Mouse (Mus musculus): ENCODE measurements around the gene Olfr904. TPM values are rescaled to one million over a fixed set of nuclear protein-coding genes. Genes with fewer than 3 reads are reported as not detected.
"Not testable (repeated sequence)": the region's sequence is repeated elsewhere in the genome, so short reads cannot be mapped to it uniquely, and the experiment has no call there.

The Olfr904 gene
- not detected in 2 replicates for polyA plus RNA-seq (2015; fragmentation: Nextera tagmentation; extraction: Ambion mirVana)

DNA sequence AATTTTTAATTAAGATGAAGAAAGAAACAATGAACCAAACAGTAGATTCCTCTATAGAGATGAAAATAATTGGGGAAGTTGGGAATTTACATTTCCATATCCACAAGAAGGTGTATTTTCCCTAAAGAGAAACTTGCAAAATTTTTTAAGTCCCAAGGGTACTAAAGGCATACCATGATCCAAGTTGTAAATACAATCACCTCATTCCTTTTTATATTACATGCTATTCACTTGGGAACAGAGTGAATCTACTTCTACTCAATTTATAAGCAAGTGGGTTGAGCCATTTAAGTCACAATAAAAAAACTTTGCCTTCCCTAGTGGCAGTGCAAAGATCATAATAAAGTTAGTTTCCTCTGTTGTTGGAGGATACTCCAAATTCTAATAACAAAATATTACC lies at the start of gene Olfr904:
Gene Olfr904 (plus strand): TSS at position 301 of the 400 bp plus-strand sequence.
- no peak for ATAC-seq (ENCODE audit: low read depth)
- H3K9ac ChIP-seq, result no peak within 1 kb of the TSS

DNA sequence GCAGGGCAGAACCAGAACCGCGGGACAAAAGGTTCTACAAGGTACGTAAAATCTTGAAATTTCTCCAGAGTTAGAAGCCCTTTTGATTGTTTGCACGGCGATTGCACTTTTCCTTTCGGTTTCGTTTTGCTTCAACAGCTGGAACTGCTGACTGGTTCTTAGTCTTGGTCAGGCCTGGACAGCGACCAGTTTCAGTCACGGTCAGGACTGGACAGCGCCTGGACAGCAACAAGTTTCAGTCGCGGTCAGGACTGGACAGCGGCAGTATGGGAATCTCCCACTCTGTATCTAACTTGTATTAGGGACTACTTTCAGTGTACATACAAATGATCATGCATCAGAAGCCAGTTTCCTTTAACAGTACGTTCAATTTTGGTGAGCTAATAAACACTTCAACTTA lies 49.4 kb upstream of the Olfr904 start:
- H3K27me3 ChIP-seq; H3K9ac ChIP-seq; H3K9me3 ChIP-seq (replicated peaks); H3K27ac ChIP-seq; H3K4me3 ChIP-seq (replicated peaks); DNase-seq; H3K4me1 ChIP-seq (replicated peaks); ATAC-seq (ENCODE audit: low read depth); H3K36me3 ChIP-seq; H3K4me2 ChIP-seq: not testable (repeated sequence)
- 85% methylated on average over 14 of the region's 14 CpGs for WGBS (ENCODE audit: insufficient replicate concordance)

More for the DNA sequence above, at the start of gene Olfr904:
- no peak for DNase-seq
- H3K27ac ChIP-seq, result no peak within 1 kb of the TSS
- H3K9me3 ChIP-seq (replicated peaks), result no peaks in the 10 kb centered on the region
- H3K27me3 ChIP-seq, result no peaks in the 10 kb centered on the region
- H3K4me1 ChIP-seq (replicated peaks), result no peaks in the 10 kb centered on the region
- H3K4me3 ChIP-seq (replicated peaks), result no peak within 1 kb of the TSS
- no peak within 1 kb of the TSS for H3K4me2 ChIP-seq
- H3K36me3 ChIP-seq, result no peaks in the 10 kb centered on the region

DNA sequence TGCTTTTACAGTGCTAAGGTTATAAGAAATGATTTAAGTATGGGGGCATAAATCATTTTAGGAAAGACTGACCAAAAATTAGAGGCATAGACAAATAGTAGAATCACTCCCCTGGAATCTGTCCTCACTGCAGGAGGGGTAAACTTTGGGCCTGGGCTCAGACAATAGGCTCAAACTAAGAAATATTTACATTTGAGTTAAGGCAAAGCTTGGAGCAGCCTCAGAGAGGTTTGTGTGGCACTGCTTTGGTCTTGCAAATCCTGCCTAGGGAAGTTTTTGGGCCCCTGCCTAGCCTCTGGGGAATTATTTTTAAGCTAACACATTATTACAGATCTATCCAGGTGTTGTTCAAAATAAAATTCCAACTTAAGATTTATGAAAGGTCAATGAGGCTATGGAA lies 39.1 kb upstream of the Olfr904 start:
- ATAC-seq (ENCODE audit: low read depth), result no peak
- Histone ChIP-seq H3K36me3 (no peaks in the 10 kb centered on the region), H3K4me1 (replicated peaks) (no peaks in the 10 kb centered on the region), H3K9ac (no peak overlapping the region), H3K4me2 (no peak overlapping the region), H3K4me3 (replicated peaks) (no peak overlapping the region), H3K27ac (no peak overlapping the region), H3K9me3 (replicated peaks) (no peaks in the 10 kb centered on the region), H3K27me3 (no peaks in the 10 kb centered on the region)
- DNase-seq, result no peak

DNA sequence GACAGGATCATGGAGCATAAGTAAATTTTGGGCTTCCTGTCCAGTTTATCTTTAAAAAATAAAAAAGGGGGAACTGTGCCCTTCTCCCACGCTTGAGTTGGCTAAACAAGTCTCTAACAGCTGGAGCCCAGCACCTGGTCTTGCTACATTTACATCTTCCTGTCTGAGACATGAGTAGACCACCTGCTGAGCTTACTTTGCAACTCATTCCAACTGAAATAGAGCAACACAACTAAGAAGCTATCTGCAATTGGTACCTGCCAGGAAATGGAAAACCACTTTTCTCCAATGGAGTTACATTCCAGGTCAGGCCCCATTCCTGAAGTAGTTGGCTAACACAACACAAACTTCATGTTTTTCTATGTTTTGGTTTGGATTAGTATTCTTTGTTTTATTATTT lies 35.9 kb upstream of the Olfr904 start:
- H3K9ac ChIP-seq, result no peak overlapping the region
- H3K4me3 ChIP-seq (replicated peaks), result no peak overlapping the region
- no peak overlapping the region for H3K4me2 ChIP-seq
- no peak for ATAC-seq (ENCODE audit: low read depth)
- no peak overlapping the region for H3K27ac ChIP-seq
- H3K4me1 ChIP-seq (replicated peaks), result no peaks in the 10 kb centered on the region
- no peaks in the 10 kb centered on the region for H3K27me3 ChIP-seq
- WGBS (ENCODE audit: insufficient replicate concordance), result 23% methylated on average over 1 of the region's 1 CpGs
- no peaks in the 10 kb centered on the region for H3K36me3 ChIP-seq
- DNase-seq, result no peak
- no peaks in the 10 kb centered on the region for H3K9me3 ChIP-seq (replicated peaks)

DNA sequence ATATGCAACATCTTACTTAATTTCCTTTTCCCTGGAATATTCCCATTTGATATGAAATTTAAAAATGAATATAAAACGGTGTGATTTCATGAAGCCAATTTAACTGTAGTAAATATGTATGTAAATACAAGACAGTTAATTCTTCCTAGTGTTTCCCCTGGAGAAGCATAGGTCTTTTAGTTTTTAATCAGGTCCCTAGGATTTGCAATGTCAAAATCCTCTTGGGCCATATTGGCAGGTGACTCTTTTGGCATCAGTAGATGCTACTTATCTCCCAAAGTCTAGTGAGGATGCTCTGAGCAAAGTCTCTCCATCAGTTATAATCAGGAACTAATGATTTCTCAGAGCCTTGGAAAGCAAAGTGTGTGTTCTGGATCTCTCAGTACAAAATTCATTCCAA lies 33.8 kb upstream of the Olfr904 start, which contains the start of gene Olfr901:
Gene Olfr901 (plus strand): TSS at position 301 of the 400 bp plus-strand sequence.
- Histone ChIP-seq H3K4me3 (replicated peaks) (no peak within 1 kb of the TSS), H3K27me3 (no peaks in the 10 kb centered on the region), H3K36me3 (no peaks in the 10 kb centered on the region), H3K4me2 (no peak within 1 kb of the TSS), H3K9ac (no peak within 1 kb of the TSS), H3K9me3 (replicated peaks) (no peaks in the 10 kb centered on the region), H3K4me1 (replicated peaks) (no peaks in the 10 kb centered on the region), H3K27ac (no peak within 1 kb of the TSS)
- DNase-seq, result no peak
- 60% methylated on average over 1 of the region's 1 CpGs for WGBS (ENCODE audit: insufficient replicate concordance)
- no peak for ATAC-seq (ENCODE audit: low read depth)

DNA sequence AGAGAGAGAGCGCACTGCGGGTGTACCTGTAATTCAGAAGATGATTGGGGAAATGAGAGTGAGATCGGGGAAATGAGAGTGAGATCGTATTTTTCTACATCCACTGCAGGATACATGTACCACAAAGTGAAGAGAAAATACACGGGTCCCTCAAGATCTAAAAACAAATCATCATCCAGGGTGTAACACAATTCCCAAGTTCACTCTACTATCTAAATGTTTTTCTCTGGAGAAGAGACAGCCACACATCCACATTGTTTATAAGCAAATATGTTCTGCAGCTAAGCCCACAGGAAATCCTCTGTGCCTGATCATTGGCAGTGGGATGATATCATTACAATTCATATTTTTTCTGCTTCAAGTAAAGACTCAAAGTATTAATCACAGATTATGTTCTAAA lies 15.6 kb upstream of the Olfr904 start, which contains the start of gene Olfr902:
Gene Olfr902 (plus strand): TSS at position 301 of the 400 bp plus-strand sequence.
- H3K9ac ChIP-seq, result no peak within 1 kb of the TSS
- H3K4me3 ChIP-seq (replicated peaks), result no peak within 1 kb of the TSS
- 77% methylated on average over 5 of the region's 5 CpGs for WGBS (ENCODE audit: insufficient replicate concordance)
- DNase-seq (no peak), ATAC-seq (ENCODE audit: low read depth) (no peak)
- no peaks in the 10 kb centered on the region for H3K9me3 ChIP-seq (replicated peaks)
- H3K36me3 ChIP-seq, result no peaks in the 10 kb centered on the region
- no peak within 1 kb of the TSS for H3K27ac ChIP-seq
- H3K4me2 ChIP-seq, result no peak within 1 kb of the TSS
- no peaks in the 10 kb centered on the region for H3K27me3 ChIP-seq
- no peaks in the 10 kb centered on the region for H3K4me1 ChIP-seq (replicated peaks)

DNA sequence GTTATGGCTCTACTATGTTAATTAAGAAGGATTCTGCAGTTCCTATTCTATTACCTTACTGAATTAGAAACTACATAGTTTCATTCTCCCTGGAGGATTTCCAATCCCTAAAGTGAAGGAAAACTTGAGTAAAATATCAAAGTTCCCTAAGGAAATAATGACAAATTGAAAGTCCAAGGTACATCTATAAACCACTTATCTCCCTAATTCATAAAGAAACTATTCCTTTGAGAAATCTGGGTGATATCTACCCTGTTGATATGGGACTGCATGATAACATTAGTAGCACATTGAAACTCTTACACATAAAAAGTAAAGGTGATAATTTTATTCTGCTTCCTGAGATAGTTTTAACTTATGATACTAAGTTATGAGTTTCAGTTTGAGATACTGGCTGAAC lies 7.9 kb downstream of the Olfr904 start, which contains the start of gene Olfr905:
Gene Olfr905 (plus strand): TSS at position 301 of the 400 bp plus-strand sequence.
- no peak within 1 kb of the TSS for H3K27ac ChIP-seq
- DNase-seq (no peak), ATAC-seq (ENCODE audit: low read depth) (no peak)
- no peak within 1 kb of the TSS for H3K4me3 ChIP-seq (replicated peaks)
- no peaks in the 10 kb centered on the region for H3K36me3 ChIP-seq
- H3K4me2 ChIP-seq, result no peak within 1 kb of the TSS
- no peak within 1 kb of the TSS for H3K9ac ChIP-seq
- no peaks in the 10 kb centered on the region for H3K9me3 ChIP-seq (replicated peaks)
- no peaks in the 10 kb centered on the region for H3K27me3 ChIP-seq
- no peaks in the 10 kb centered on the region for H3K4me1 ChIP-seq (replicated peaks)

DNA sequence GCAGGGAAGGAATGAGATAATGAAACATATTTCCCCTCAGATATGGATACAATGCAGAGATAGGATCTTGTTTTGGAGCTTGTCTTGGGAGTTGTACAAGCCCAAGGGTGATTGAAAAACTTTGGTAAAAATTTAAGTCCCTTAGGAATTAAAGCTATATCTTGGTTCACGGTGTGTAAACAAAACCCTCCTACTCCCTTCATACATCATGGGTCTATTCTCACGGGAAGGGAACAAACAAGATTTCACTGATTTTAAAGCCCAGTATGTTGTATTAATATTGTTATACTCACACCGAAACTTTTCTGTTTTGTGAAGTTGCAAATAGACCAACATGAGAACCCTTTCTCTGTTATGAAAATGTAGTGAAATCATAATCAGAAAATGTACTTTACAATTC lies 23.8 kb downstream of the Olfr904 start, which contains the start of gene Olfr906:
Gene Olfr906 (plus strand): TSS at position 301 of the 400 bp plus-strand sequence.
- Histone ChIP-seq H3K27me3 (no peaks in the 10 kb centered on the region), H3K9ac (no peak within 1 kb of the TSS), H3K4me2 (no peak within 1 kb of the TSS), H3K4me3 (replicated peaks) (no peak within 1 kb of the TSS), H3K36me3 (no peaks in the 10 kb centered on the region), H3K9me3 (replicated peaks) (no peaks in the 10 kb centered on the region), H3K4me1 (replicated peaks) (no peaks in the 10 kb centered on the region), H3K27ac (no peak within 1 kb of the TSS)
- DNase-seq (no peak), ATAC-seq (ENCODE audit: low read depth) (no peak)
- WGBS (ENCODE audit: insufficient replicate concordance), result 58% methylated on average over 3 of the region's 3 CpGs

DNA sequence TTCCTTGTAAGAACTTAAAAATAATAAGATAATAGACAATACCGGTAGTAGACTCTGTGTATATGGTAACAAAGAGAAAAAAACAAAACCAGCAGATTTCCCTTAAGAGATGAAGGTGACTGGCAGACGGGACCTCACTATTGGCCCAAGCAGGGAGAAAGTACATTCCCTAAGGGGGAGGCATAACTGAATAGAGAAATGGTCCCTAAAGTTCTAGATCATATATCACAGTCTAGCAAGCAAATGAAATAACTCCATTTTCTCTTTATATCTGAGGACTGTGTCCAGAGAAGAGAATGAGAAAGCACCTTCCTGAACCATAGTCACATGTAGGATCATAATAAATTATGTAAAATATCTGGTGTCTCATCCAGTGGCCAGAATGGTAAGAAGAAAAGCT lies 32.6 kb downstream of the Olfr904 start, which contains the start of gene Olfr907:
Gene Olfr907 (plus strand): TSS at position 301 of the 400 bp plus-strand sequence.
- WGBS (ENCODE audit: insufficient replicate concordance), result 56% methylated on average over 2 of the region's 2 CpGs
- ATAC-seq (ENCODE audit: low read depth), result no peak

DNA sequence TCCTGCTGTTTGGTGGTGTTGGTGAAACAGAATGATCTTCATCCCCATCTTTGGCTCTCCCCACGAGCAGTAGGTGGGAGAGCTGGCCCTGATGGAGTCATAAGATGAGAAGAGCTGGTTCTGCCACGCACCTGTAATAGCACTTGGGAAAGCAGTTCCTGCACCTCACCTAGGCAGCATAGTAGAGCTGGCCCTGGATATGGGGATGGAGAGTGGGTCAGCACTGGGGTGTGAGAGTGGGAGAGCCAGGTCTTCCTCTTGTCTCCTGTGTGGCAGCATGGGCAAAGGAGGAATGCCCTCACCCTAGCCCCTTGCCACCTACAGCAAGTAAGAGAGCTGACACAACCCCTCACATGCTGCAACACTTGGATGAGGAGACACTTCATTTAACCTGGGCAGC lies 49.4 kb downstream of the Olfr904 start:
- WGBS (ENCODE audit: insufficient replicate concordance), result 32% methylated on average over 2 of the region's 2 CpGs
- Histone ChIP-seq H3K9ac (no peak overlapping the region), H3K36me3 (no peaks in the 10 kb centered on the region)

More for the DNA sequence above, 32.6 kb downstream of the Olfr904 start, which contains the start of gene Olfr907:
- Histone ChIP-seq H3K27me3 (no peaks in the 10 kb centered on the region), H3K36me3 (no peaks in the 10 kb centered on the region), H3K9ac (no peak within 1 kb of the TSS), H3K27ac (no peak within 1 kb of the TSS), H3K4me1 (replicated peaks) (no peaks in the 10 kb centered on the region), H3K9me3 (replicated peaks) (no peaks in the 10 kb centered on the region), H3K4me2 (no peak within 1 kb of the TSS), H3K4me3 (replicated peaks) (no peak within 1 kb of the TSS)
- DNase-seq, result no peak

More for the DNA sequence above, 49.4 kb downstream of the Olfr904 start:
- H3K9me3 ChIP-seq (replicated peaks), result no peaks in the 10 kb centered on the region; the same call in 1 of the 2 replicates
- no peaks in the 10 kb centered on the region for H3K27me3 ChIP-seq
- no peak overlapping the region for H3K4me3 ChIP-seq (replicated peaks)
- ATAC-seq (ENCODE audit: low read depth) (no peak), DNase-seq (no peak)
- H3K27ac ChIP-seq, result no peak overlapping the region
- H3K4me1 ChIP-seq (replicated peaks), result no peaks in the 10 kb centered on the region
- H3K4me2 ChIP-seq, result no peak overlapping the region
